Mouse (Mus musculus) heart, postnatal 0 days (tissue): ENCODE measurements around the gene Lrr1. TPM values are rescaled to one million over a fixed set of nuclear protein-coding genes. Genes with fewer than 3 reads are reported as not detected.

ENCODE experiments used
- ATAC-seq: fragments of 200-750 bp; cut with Nextera tagmentation; 2 replicates; pipeline ENCODE4 v1.8.0; 2017; ENCODE audit warnings: low read depth, moderate number of reproducible peaks, moderate library complexity; ENCODE audit not compliant: insufficient read depth
- DNase-seq: peaks from one replicate; pipeline ENCODE4 v3.0.0-alpha.2; 2016; ENCODE audit warnings: low spot score
- H3K27ac ChIP-seq: fragments of 300-500 bp; sonication (generic); 2 replicates; pipeline ENCODE4 v1.5.1; 2014; ENCODE audit warnings: low read depth, mild to moderate bottlenecking
- H3K27me3 ChIP-seq: fragments of 300-500 bp; sonication (generic); 2 replicates; pipeline ENCODE4 v1.6.1; 2014; ENCODE audit warnings: low read length, mixed read lengths; ENCODE audit not compliant: control insufficient read depth, insufficient read depth
- H3K36me3 ChIP-seq: fragments of 300-500 bp; sonication (generic); replicated peaks from 2 replicates; pipeline ENCODE4 v1.6.1; 2014; ENCODE audit warnings: low read length, mixed read lengths; ENCODE audit not compliant: control insufficient read depth, insufficient read depth
- H3K4me1 ChIP-seq: fragments of 300-500 bp; sonication (generic); 2 replicates; pipeline ENCODE4 v1.6.1; 2014; ENCODE audit warnings: antibody characterized with exemption; ENCODE audit not compliant: control insufficient read depth, insufficient read depth
- H3K4me2 ChIP-seq: fragments of 300-500 bp; sonication (generic); 2 replicates; pipeline ENCODE4 v1.6.1; 2014; ENCODE audit warnings: low read depth, mild to moderate bottlenecking, low read length, moderate library complexity
- H3K4me3 ChIP-seq: fragments of 300-500 bp; sonication (generic); 2 replicates; pipeline ENCODE4 v1.5.1; 2014; ENCODE audit warnings: low read depth, low read length
- H3K9ac ChIP-seq: fragments of 300-500 bp; sonication (generic); replicated peaks from 2 replicates; pipeline ENCODE4 v1.6.1; 2014; ENCODE audit warnings: low read depth, low read length, mixed read lengths
- H3K9me3 ChIP-seq: fragments of 300-500 bp; sonication (generic); replicated peaks from 2 replicates; pipeline ENCODE4 v1.6.1; 2016; ENCODE audit warnings: low read length; ENCODE audit not compliant: control insufficient read depth
- CTCF ChIP-seq: IDR thresholded peaks from 2 replicates; pipeline ENCODE4 v1.5.1; 2016; ENCODE audit warnings: antibody characterized with exemption, control low read depth, low read depth
- EP300 ChIP-seq: IDR thresholded peaks from 2 replicates; pipeline ENCODE4 v1.6.1; 2016; ENCODE audit warnings: antibody characterized with exemption, low read depth
- WGBS: fragments of 180-500 bp; shearing (Covaris S2); extraction: QIAGEN DNeasy Blood & Tissue Kit; methylation state at CpG from one replicate; pipeline ENCODE4 v1.1.7; 2014; 5-methylcytosine and 5-hydroxymethylcytosine counted together
- microRNA-seq: library from miRNA; unstranded; fragments of <30 nt; microRNA quantifications from one replicate; pipeline ENCODE4, GENCODE M21; 2016
- polyA plus RNA-seq: library from polyadenylated mRNA; unstranded; fragments of >200 nt; fragmentation: Nextera tagmentation; extraction: Ambion mirVana; gene quantifications from 2 replicates; pipeline ENCODE4 v1.2.1, GENCODE M21; 2015
- total RNA-seq: library from RNA; depleted of rRNA; stranded (reverse); fragments of >200 nt; gene quantifications from 2 replicates; pipeline ENCODE4 v1.2.3, GENCODE M21; 2014; ENCODE audit warnings: low replicate concordance; rRNA removed

Lrr1 gene
- total and polyA plus RNA-seq, 2 experiments from 2014 or later: 3.9 to 4.0 TPM

GRCm38 (mm10) chr12:69216587-69216986 lies 48.0 kb downstream of the Lrr1 start:
- no peaks in the 10 kb centered on the region for H3K9me3 ChIP-seq
- no peak overlapping the region for H3K27ac ChIP-seq
- DNase-seq (no peak), ATAC-seq (no peak)
- 89% methylated on average over 7 of the region's 7 CpGs for WGBS
- no peaks in the 10 kb centered on the region for H3K27me3 ChIP-seq
- no peak overlapping the region for H3K9ac ChIP-seq
- H3K4me3 ChIP-seq: no peak overlapping the region
- no peaks in the 10 kb centered on the region for H3K4me1 ChIP-seq
- H3K36me3 ChIP-seq: peaks cover 24% of the 10 kb centered on the region; the same call in 1 of the 2 replicates
- no peak for TF ChIP-seq EP300
- TF ChIP-seq CTCF: no peak
- no peak overlapping the region for H3K4me2 ChIP-seq

GRCm38 (mm10) chr12:69220613-69221277 lies 52.1 kb downstream of the Lrr1 start:
- H3K9me3 ChIP-seq: no peaks in the 10 kb centered on the region
- H3K27me3 ChIP-seq: no peaks in the 10 kb centered on the region
- peaks cover 24% of the 10 kb centered on the region; the same call in 1 of the 2 replicates for H3K36me3 ChIP-seq
- ATAC-seq (no peak), DNase-seq (no peak)
- no peak overlapping the region for H3K9ac ChIP-seq
- TF ChIP-seq CTCF (no peak), EP300 (no peak)
- H3K4me1 ChIP-seq: no peaks in the 10 kb centered on the region
- H3K4me2 ChIP-seq: no peak overlapping the region
- 89% methylated on average over 19 of the region's 19 CpGs for WGBS
- no peak overlapping the region for H3K4me3 ChIP-seq
- H3K27ac ChIP-seq: no peak overlapping the region

GRCm38 (mm10) chr12:69227776-69228466 lies 59.3 kb downstream of the Lrr1 start, which contains the start of gene Pole2:
Pole2 (minus strand) TSS chr12:69228195.
- Histone ChIP-seq H3K9me3 (no peaks in the 10 kb centered on the region), H3K36me3 (0 out of 2 replicates have a peak, but pooled peaks cover 7% of the 10 kb centered on the region), H3K4me1 (peaks cover 6% of the 10 kb centered on the region), H3K4me3 (peak within 1 kb of the TSS; percentile 84), H3K27ac (peak within 1 kb of the TSS; percentile 72), H3K4me2 (peak within 1 kb of the TSS; percentile 76), H3K9ac (peak within 1 kb of the TSS; percentile 59), H3K27me3 (no peaks in the 10 kb centered on the region)
- peak; percentile 83 for DNase-seq
- under 1% methylated on average over 37 of the region's 37 CpGs for WGBS
- TF ChIP-seq EP300 (no peak), CTCF (no peak)
- peak; percentile 94 for ATAC-seq

Small RNAs within 50 kb of the gene (microRNA-seq; reads per million reads assigned to microRNA genes)
- gene Gm47287 (not detected), gene Gm47295 (1.1 reads per million)

Other genes starting within 250 kb of the Lrr1 start
- 67.6 and 219 TPM in 2 replicates for gene Rps29, start 9.6 kb upstream of the Lrr1 start, total RNA-seq
- 1,581 and 1,638 TPM in 2 replicates for gene Rps29, start 9.6 kb upstream of the Lrr1 start, polyA plus RNA-seq
- gene Rpl36al, start 15.3 kb downstream of the Lrr1 start, total RNA-seq: 57.0 and 86.3 TPM in 2 replicates
- gene Rpl36al, start 15.3 kb downstream of the Lrr1 start, polyA plus RNA-seq: 502 and 513 TPM in 2 replicates
- 43.1 and 55.0 TPM in 2 replicates for gene Mgat2, start 15.3 kb downstream of the Lrr1 start, total RNA-seq
- 28.2 and 29.9 TPM in 2 replicates for gene Mgat2, start 15.3 kb downstream of the Lrr1 start, polyA plus RNA-seq
- 6.3 and 13.1 TPM in 2 replicates for gene Gm49383, start 28.3 kb downstream of the Lrr1 start, total RNA-seq
- 7.9 and 8.6 TPM in 2 replicates for gene Gm49383, start 28.3 kb downstream of the Lrr1 start, polyA plus RNA-seq
- 1.8 and 3.7 TPM in 2 replicates for gene Dnaaf2, start 29.6 kb downstream of the Lrr1 start, total RNA-seq
- 3.8 and 4.8 TPM in 2 replicates for gene Dnaaf2, start 29.6 kb downstream of the Lrr1 start, polyA plus RNA-seq
- gene Gm49384, start 35.5 kb downstream of the Lrr1 start, total RNA-seq: 0.46 and 7.1 TPM in 2 replicates
- gene Gm49384, start 35.5 kb downstream of the Lrr1 start, polyA plus RNA-seq: 5.5 and 6.1 TPM in 2 replicates
- gene Pole2, start 59.4 kb downstream of the Lrr1 start, total RNA-seq: 0.88 and 2.2 TPM in 2 replicates
- 5.0 and 5.2 TPM in 2 replicates for gene Pole2, start 59.4 kb downstream of the Lrr1 start, polyA plus RNA-seq
- gene Klhdc1, start 72.4 kb downstream of the Lrr1 start, total RNA-seq: 4.0 and 9.7 TPM in 2 replicates
- gene Klhdc1, start 72.4 kb downstream of the Lrr1 start, polyA plus RNA-seq: 19.1 and 24.9 TPM in 2 replicates
- gene Klhdc2, start 127.9 kb downstream of the Lrr1 start, total RNA-seq: 168 and 198 TPM in 2 replicates
- 128 and 134 TPM in 2 replicates for gene Klhdc2, start 127.9 kb downstream of the Lrr1 start, polyA plus RNA-seq
- gene Nemf, start 188.4 kb downstream of the Lrr1 start, total RNA-seq: 12.1 and 23.2 TPM in 2 replicates
- 45.7 and 45.9 TPM in 2 replicates for gene Nemf, start 188.4 kb downstream of the Lrr1 start, polyA plus RNA-seq
- 115 and 155 TPM in 2 replicates for gene Arf6, start 203.3 kb downstream of the Lrr1 start, total RNA-seq
- 32.4 and 35.6 TPM in 2 replicates for gene Arf6, start 203.3 kb downstream of the Lrr1 start, polyA plus RNA-seq
- gene Gm9887, start 203.6 kb downstream of the Lrr1 start, total RNA-seq: not detected in 2 replicates
- gene Gm9887, start 203.6 kb downstream of the Lrr1 start, polyA plus RNA-seq: 0.55 and 1.9 TPM in 2 replicates